Mouse (Mus musculus) liver, adult 2 months (tissue): ENCODE results near the gene Fmod. TPM values are rescaled to one million over a fixed set of nuclear protein-coding genes. Genes with fewer than 3 reads are reported as not detected.

Experiments used
- DNase-seq: peaks from one replicate; pipeline ENCODE4 v3.0.0-alpha.2; 2011; ENCODE audit warnings: low read depth, low spot score; ENCODE audit errors: extremely low read depth
- H3K27ac ChIP-seq: fragments of 200-500 bp; replicated peaks from 2 replicates; pipeline ENCODE4 v1.5.1; 2012; ENCODE audit warnings: low read depth, mild to moderate bottlenecking, control low read depth, inconsistent platforms, low read length; ENCODE audit not compliant: insufficient read depth
- H3K27me3 ChIP-seq: fragments of 200-500 bp; 2 replicates; pipeline ENCODE4 v1.6.1; 2012; ENCODE audit warnings: mild to moderate bottlenecking, moderate library complexity, low read length, inconsistent platforms; ENCODE audit not compliant: control insufficient read depth, insufficient read depth
- H3K36me3 ChIP-seq: fragments of 200-500 bp; 2 replicates; pipeline ENCODE4 v1.6.1; 2012; ENCODE audit warnings: low read length, inconsistent platforms; ENCODE audit not compliant: control insufficient read depth, insufficient read depth
- H3K4me1 ChIP-seq: fragments of 200-500 bp; 2 replicates; pipeline ENCODE4 v1.6.1; 2011; ENCODE audit warnings: low read length; ENCODE audit not compliant: control insufficient read depth, insufficient read depth
- H3K4me3 ChIP-seq: fragments of 200-500 bp; 2 replicates; pipeline ENCODE4 v1.5.1; 2011; ENCODE audit warnings: low read depth, mild to moderate bottlenecking, control low read depth, low read length, moderate library complexity; ENCODE audit not compliant: insufficient read depth
- H3K79me2 ChIP-seq: fragments of 200-500 bp; 2 replicates; pipeline ENCODE4 v1.6.1; 2012; ENCODE audit warnings: inconsistent platforms, mild to moderate bottlenecking, low read length, moderate library complexity; ENCODE audit not compliant: control insufficient read depth, insufficient read depth
- H3K9ac ChIP-seq: fragments of 200-500 bp; 2 replicates; pipeline ENCODE4 v1.6.1; 2012; ENCODE audit warnings: low read depth, mild to moderate bottlenecking, control low read depth, inconsistent platforms, low read length
- CTCF ChIP-seq: fragments of 200-500 bp; IDR thresholded peaks from 2 replicates; pipeline ENCODE4 v1.5.1; 2011; ENCODE audit warnings: low read depth, low read length, control low read depth
- POLR2A ChIP-seq: fragments of 200-500 bp; IDR thresholded peaks from 2 replicates; pipeline ENCODE4 v1.6.1; 2011; ENCODE audit warnings: low read length, control low read depth; ENCODE audit not compliant: insufficient read depth; ENCODE audit errors: extremely low read depth
- WGBS: fragments of 180-500 bp; shearing (Covaris S2); methylation state at CpG from one replicate; pipeline ENCODE4 v1.1.7; 2018; 5-methylcytosine and 5-hydroxymethylcytosine counted together
- polyA plus RNA-seq: library from polyadenylated mRNA; depleted of rRNA; stranded (reverse); fragments of >200 nt; gene quantifications from 2 replicates; pipeline ENCODE4 v1.2.3, GENCODE M21; 2012
- total RNA-seq: library from RNA; depleted of rRNA; stranded (reverse); fragments of >200 nt; gene quantifications from 2 replicates; pipeline ENCODE4 v1.2.3, GENCODE M21; 2014

Gene Fmod
- total and polyA plus RNA-seq, 2 experiments = 0.46 to 0.99 TPM

DNA sequence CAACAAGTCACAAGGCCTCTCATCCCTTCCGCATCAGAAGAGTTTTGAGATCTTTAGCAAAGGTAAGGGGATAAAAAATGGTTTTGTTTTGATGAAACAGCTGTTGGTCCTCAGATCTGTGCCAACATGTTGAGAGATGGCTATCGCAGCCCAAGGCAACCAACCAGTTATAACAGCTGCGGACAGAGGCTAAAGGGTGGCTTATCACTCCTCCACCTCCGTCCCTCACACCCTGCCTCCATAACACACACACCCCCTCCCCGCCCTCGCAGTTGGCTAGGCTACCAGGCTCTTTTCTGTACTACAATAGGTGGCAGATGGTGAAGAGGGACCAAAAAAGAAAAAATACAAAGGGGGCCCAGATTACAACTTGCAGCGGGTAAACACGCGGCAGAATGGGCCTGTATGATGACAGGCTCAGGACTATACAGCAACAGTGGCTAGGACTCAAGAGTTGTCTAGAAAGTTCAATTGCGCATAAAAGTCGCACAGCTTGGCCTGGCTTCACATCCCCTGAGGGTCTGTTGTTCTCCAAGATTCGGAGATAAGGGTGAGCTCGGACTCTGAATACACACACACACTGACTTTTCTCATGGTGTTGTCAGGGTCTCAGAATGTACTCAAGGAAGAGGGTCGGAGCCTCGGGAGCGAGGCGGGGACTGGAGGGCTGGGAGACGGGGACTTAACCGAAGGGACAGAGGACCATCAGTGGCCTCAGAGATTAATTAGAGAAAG lies 41.2 kb downstream of the Fmod start:
- H3K27ac ChIP-seq = peak overlapping the region; percentile 71
- no peaks in the 10 kb centered on the region for H3K27me3 ChIP-seq
- peak overlapping the region; percentile 87 for H3K9ac ChIP-seq
- H3K4me3 ChIP-seq = peak overlapping the region; percentile 81
- H3K79me2 ChIP-seq = no peaks in the 10 kb centered on the region; the same call in 1 of the 2 replicates
- no peak for TF ChIP-seq POLR2A
- no peak for TF ChIP-seq CTCF
- no peak for DNase-seq
- H3K36me3 ChIP-seq = no peaks in the 10 kb centered on the region; the same call in 1 of the 2 replicates
- 3% methylated on average over 19 of the region's 19 CpGs for WGBS
- H3K4me1 ChIP-seq = 0 out of 2 replicates have a peak, but pooled peaks cover 8% of the 10 kb centered on the region

DNA sequence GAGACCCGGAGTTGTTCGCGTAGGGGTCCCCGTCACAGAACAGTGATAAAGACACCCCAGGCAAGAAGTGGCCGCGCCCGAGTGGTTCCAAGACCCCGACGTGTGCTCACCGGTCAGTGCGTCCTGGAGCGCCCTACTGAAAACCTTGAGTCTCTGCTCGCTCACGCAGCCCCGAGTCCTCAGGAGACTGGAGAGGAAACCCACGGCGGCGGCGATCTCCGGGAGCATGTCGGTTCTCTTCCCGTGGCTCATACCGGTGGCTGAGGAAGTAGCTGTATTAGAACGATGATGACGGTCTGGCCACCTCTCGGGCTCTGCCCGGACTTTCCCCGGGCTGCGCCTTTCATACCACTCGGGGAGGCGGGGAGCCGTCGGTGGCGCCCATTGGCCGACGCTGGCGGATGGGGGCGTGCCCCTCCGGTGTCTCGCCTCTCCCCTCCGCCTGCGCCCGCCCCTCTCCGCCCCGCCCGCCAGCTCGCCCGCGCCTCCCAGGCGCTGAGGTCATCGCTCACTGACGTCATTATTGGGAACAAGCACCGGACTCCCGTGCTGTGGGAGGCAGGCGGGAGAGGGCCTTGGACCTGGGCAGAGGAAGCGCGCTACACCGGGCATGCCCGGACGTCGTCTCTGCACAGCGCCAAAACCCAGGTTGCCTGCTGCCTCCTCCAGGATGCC lies 41.9 kb downstream of the Fmod start, which contains the start of gene Btg2:
Gene Btg2 (minus strand): TSS at position 319 of the 675 bp plus-strand sequence.
- Histone ChIP-seq H3K79me2 (no peaks in the 10 kb centered on the region; the same call in 1 of the 2 replicates), H3K27me3 (no peaks in the 10 kb centered on the region), H3K27ac (peak within 1 kb of the TSS; percentile 71), H3K9ac (peak within 1 kb of the TSS; percentile 87), H3K4me1 (0 out of 2 replicates have a peak, but pooled peaks cover 8% of the 10 kb centered on the region), H3K4me3 (peak within 1 kb of the TSS; percentile 81), H3K36me3 (no peaks in the 10 kb centered on the region; the same call in 1 of the 2 replicates)
- DNase-seq = peak; percentile 88
- TF ChIP-seq POLR2A (peak; percentile 100), CTCF (0 out of 2 replicates have a peak, but pooled peaks have one; percentile 3)
- WGBS = under 1% methylated on average over 62 of the region's 62 CpGs

DNA sequence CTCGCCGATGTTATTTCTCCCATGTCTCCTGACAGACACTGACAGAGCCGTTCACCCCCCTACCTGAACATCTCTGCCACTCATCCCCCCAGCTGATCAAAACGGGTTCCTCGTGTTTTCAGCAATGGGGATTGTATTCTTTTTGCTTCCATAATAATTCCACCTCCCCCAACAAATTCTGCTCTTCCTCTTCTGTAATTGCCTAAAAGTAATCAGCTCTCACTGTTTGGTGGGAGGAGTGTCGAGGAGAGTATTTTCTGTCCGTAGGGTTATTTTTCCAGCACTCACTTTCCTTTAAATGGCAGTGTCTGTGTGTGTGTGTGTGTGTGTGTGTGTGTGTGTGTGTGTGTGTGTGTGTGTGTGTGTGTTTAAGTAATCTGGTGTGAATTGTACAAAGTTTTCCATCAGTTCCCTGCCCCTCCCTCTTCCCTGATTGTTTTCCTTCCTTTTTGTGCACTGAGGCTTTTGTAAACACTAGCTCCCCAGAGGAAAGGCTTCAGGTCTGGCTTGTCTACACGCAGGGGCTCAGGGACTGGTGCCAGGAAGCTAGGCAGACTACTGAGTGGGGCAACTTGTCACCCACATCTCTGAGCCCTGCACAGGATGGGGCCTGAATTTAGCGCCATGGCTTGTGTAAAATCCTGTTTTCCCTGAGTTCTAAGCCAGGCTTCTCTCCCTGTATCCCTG lies 42.6 kb downstream of the Fmod start:
- no peak for TF ChIP-seq POLR2A
- TF ChIP-seq CTCF = no peak
- no peak for DNase-seq
- H3K79me2 ChIP-seq = no peaks in the 10 kb centered on the region; the same call in 1 of the 2 replicates
- peak overlapping the region; percentile 25; the same call in 1 of the 2 replicates for H3K4me3 ChIP-seq
- no peaks in the 10 kb centered on the region for H3K27me3 ChIP-seq
- H3K27ac ChIP-seq = peak overlapping the region; percentile 49
- H3K9ac ChIP-seq = peak overlapping the region; percentile 45
- 0 out of 2 replicates have a peak, but pooled peaks cover 8% of the 10 kb centered on the region for H3K4me1 ChIP-seq
- WGBS = 18% methylated on average over 9 of the region's 9 CpGs
- no peaks in the 10 kb centered on the region; the same call in 1 of the 2 replicates for H3K36me3 ChIP-seq

DNA sequence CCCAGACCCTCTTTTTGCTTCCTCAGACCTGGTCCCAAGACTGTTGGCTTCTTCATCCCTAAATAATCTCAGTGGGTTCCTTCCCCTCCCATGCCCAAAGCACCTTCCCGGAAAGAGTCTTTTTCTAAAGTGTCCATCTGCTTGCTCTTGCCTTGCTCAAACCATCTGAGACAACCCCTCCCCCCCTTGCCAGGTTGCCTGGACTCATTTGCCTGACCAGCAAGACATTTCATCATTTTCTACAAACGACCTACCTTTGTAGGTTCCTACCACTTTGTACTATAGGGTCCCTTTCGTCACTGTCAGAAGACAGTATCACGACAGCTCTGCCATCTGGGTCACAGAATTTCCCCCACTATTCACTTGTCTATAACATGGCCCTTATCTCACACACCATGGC lies 43.4 kb downstream of the Fmod start:
- Histone ChIP-seq H3K79me2 (no peaks in the 10 kb centered on the region; the same call in 1 of the 2 replicates), H3K4me3 (no peak overlapping the region), H3K4me1 (0 out of 2 replicates have a peak, but pooled peaks cover 8% of the 10 kb centered on the region), H3K9ac (no peak overlapping the region), H3K27ac (no peak overlapping the region), H3K36me3 (no peaks in the 10 kb centered on the region; the same call in 1 of the 2 replicates), H3K27me3 (no peaks in the 10 kb centered on the region)
- DNase-seq = no peak
- 89% methylated on average over 4 of the region's 4 CpGs for WGBS
- TF ChIP-seq POLR2A (no peak), CTCF (no peak)

DNA sequence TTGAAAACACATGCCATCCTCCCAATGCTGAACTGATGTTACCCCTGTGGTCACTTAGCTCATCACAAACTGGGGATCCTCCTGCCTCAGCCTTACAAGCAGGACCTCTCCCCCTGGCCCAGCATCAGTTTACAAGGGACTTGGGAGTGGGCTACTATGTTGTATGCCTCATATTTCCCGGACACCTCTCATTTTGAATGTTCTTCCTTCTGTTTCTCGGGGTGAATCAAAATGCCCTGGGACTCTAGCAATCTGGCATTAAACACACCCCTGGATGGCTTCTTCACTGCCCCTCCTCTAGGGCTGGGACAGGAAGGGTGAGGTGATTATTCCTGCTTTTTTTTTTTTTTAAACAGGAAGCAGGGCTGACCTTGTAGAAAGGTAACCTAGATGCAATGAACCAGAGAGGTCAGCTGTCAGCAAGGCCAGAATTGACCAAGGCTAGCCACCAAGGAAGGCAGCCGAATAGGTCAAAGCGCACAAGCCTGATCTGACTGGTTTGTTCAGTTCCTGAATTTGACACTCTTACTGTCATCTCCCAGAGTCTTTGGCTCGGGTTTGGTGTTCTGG lies 43.9 kb downstream of the Fmod start:
- H3K27ac ChIP-seq = no peak overlapping the region
- H3K36me3 ChIP-seq = no peaks in the 10 kb centered on the region; the same call in 1 of the 2 replicates
- TF ChIP-seq CTCF = no peak
- no peak for TF ChIP-seq POLR2A
- H3K4me3 ChIP-seq = no peak overlapping the region
- 0 out of 2 replicates have a peak, but pooled peaks cover 5% of the 10 kb centered on the region for H3K4me1 ChIP-seq
- H3K27me3 ChIP-seq = no peaks in the 10 kb centered on the region
- peak; percentile 64 for DNase-seq
- no peaks in the 10 kb centered on the region; the same call in 1 of the 2 replicates for H3K79me2 ChIP-seq
- no peak overlapping the region for H3K9ac ChIP-seq
- WGBS = 86% methylated on average over 5 of the region's 5 CpGs
